Mouse (Mus musculus): ENCODE measurements around the gene Chil6. TPM values are rescaled to one million over a fixed set of nuclear protein-coding genes. Genes with fewer than 3 reads are reported as not detected.

The Chil6 gene
- total RNA-seq (2018; cell fraction: chromatin; rRNA removed), result not detected
- not detected for total RNA-seq (2018; cell fraction: cytosol; rRNA removed)
- total RNA-seq (2018; cell fraction: nucleus; rRNA removed), result not detected
- not detected in 3 replicates for polyA plus RNA-seq (2018)

DNA sequence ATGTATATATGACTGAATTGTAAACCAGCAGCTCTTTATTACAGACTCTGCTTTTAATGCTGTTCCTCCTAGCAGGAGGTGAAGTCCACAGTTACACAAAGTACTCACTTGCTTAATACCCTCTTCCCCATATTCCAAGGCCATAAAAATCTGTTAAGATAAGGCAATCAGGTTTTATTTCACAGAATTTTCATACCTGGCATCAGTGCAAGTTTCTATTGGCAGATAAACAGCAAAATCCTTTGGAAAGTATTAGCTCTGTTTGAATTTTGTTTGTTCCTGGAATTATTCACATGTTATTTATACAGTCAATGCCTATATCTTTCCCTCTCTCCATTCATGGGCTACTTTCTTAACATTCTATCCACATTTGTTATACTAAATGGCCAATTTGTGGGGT is at the start of gene Chil6:
Gene Chil6, minus strand, starts transcription at position 101 of the 400 bp plus-strand sequence.
- no peak within 1 kb of the TSS for H3K4me3 ChIP-seq (ENCODE audit: inconsistent target)
- no peaks in the 10 kb centered on the region for H3K36me3 ChIP-seq (ENCODE audit: inconsistent target)
- no peaks in the 10 kb centered on the region for H3K79me2 ChIP-seq (ENCODE audit: inconsistent target)
- no peak within 1 kb of the TSS for H3K27ac ChIP-seq

DNA sequence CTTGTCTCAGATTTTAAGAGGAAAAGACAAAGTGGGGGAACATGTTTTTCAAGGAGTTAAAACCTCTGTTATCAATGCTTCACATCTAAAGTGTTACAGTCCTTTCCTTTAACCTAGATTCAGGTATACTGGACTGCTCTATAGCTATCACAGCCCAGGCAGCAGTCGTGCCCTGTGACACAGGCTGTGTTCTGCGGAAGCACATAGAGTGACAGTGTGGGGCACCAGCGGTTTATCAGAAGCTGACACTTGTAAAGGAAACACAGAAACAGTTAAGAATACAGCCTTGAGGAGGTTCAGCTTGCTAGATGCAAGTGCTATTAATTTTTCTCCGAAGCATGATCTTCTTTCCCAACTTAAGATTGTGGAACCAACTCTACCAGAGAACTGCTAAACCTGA is 46.6 kb upstream of the Chil6 start:
- H3K36me3 ChIP-seq (ENCODE audit: inconsistent target), result no peaks in the 10 kb centered on the region
- WGBS (ENCODE audit: missing documents), result 60% methylated on average over 4 of the region's 4 CpGs
- no peak overlapping the region for H3K4me3 ChIP-seq (ENCODE audit: inconsistent target)
- no peaks in the 10 kb centered on the region for H3K79me2 ChIP-seq (ENCODE audit: inconsistent target)
- no peak overlapping the region for H3K27ac ChIP-seq

DNA sequence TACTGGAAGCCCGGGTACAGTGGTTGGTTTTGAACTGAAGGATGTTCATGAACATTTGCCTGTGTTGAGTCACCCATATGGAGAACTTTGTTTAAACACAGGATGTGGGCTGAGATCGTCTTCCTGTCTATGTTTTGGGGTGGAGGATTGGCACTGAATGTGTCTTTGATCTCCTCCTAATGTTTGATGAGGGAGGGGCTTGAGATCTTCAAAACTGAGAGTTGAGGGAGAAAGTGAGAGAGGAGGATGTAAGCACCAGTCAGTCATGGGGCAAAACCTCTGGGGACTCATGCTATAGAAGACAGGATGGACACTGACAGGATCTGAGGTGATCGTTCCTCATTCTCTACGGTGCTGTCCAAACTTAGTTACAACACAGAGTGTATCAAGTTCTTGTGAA is 43.6 kb upstream of the Chil6 start:
- Histone ChIP-seq H3K4me3 (ENCODE audit: inconsistent target) (no peak overlapping the region), H3K36me3 (ENCODE audit: inconsistent target) (no peaks in the 10 kb centered on the region), H3K79me2 (ENCODE audit: inconsistent target) (no peaks in the 10 kb centered on the region), H3K27ac (no peak overlapping the region)
- WGBS (ENCODE audit: missing documents), result 7% methylated on average over 4 of the region's 4 CpGs

GRCm38 (mm10) chr3:106448995-106449394 is 43.0 kb upstream of the Chil6 start:
- Histone ChIP-seq H3K36me3 (ENCODE audit: inconsistent target) (no peaks in the 10 kb centered on the region), H3K79me2 (ENCODE audit: inconsistent target) (no peaks in the 10 kb centered on the region), H3K27ac (no peak overlapping the region), H3K4me3 (ENCODE audit: inconsistent target) (no peak overlapping the region)

DNA sequence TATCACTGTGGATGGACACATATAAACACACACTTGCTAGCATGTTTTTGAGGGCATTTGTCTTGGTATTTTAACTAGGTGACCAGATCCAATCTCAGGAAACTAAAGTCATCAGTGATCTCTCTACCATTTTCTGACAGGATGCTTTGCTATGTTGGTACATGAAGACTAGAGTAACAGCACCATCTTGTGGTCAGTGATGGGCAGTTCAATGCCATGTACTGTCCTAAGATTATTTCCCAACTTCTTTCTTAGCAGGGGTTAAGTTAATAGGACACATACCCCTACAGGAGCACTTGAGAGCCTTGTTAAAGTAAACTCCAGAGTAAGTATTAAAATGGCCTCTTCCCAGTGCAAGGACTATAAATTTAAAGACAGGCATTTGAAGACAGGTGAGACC is 42.6 kb upstream of the Chil6 start:
- Histone ChIP-seq H3K4me3 (ENCODE audit: inconsistent target) (no peak overlapping the region), H3K27ac (no peak overlapping the region), H3K79me2 (ENCODE audit: inconsistent target) (no peaks in the 10 kb centered on the region), H3K36me3 (ENCODE audit: inconsistent target) (no peaks in the 10 kb centered on the region)

Other genes starting within 250 kb of the Chil6 start
- 18.5 to 22.7 TPM (median 21.0 TPM) in 3 replicates for gene Chil3, start 238.6 kb downstream of the Chil6 start, polyA plus RNA-seq (2018)
- not detected in 3 replicates for gene Chil4, start 186.7 kb downstream of the Chil6 start, polyA plus RNA-seq (2018)
- 1.8 to 2.7 TPM (median 2.1 TPM) in 3 replicates for gene Dennd2d, start 76.2 kb upstream of the Chil6 start, polyA plus RNA-seq (2018)
- 145 to 281 TPM (median 211 TPM) in 3 replicates for gene Dram2, start 141.6 kb upstream of the Chil6 start, polyA plus RNA-seq (2018)
- 73.6 to 155 TPM (median 154 TPM) in 3 replicates for gene Cept1, start 141.6 kb upstream of the Chil6 start, polyA plus RNA-seq (2018)